ENCODE assay signal across 21 mouse cellular contexts in the genomic region with DNA sequence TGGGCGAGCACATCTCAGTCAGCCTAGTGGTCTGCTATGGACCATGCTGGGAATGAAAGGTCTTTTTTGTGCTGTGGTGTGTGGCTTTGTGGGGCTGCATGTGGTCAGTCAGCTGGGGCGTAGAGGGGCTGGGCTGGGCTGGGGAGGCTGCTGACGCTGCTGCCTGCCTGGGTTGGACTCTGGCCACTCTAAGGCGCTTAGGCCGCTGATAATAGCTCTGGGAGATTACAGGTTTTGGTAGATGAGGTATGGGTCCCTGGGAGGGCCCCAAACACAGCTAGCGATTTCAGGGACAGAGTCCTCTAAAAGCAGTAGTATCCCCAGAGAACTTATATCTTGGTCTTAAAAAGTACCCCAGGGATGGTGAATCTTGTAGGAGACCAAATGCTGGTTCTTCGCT. TPM values are rescaled to one million over a fixed set of nuclear protein-coding genes. Genes with fewer than 3 reads are reported as not detected.
DNase-seq lines count a peak whose midpoint lies in the region; ATAC-seq and TF ChIP-seq lines count a peak whose summit lies in the region.
"Had no signal": no experiment of that assay in that cellular context is flagged by ENCODE, and none has a peak within 500 bp of the region (broad histone marks: within the 10 kb centered on the region; RNA-seq: fewer than 3 reads in every experiment).

No protein-coding gene starts in this region.

- no peak overlapping the region for H3K4me3 ChIP-seq in forebrain, embryonic 13.5 days
- H3K4me3 ChIP-seq in forebrain, embryonic 12.5 days (replicated peaks), result no peak overlapping the region
- H3K4me3 ChIP-seq in midbrain, postnatal 0 days (ENCODE audit: low read depth, low read length), result no peak overlapping the region
- no peak overlapping the region for H3K4me3 ChIP-seq in midbrain, embryonic 10.5 days
- H3K4me3 ChIP-seq in intestine, embryonic 16.5 days (ENCODE audit: low read length), result no peak overlapping the region
- H3K4me3 ChIP-seq: embryonic facial prominence, embryonic 13.5 days; forebrain, embryonic 15.5 days; heart, embryonic 10.5 days; hindbrain, embryonic 15.5 days had no signal

- ATAC-seq in forebrain, embryonic 13.5 days, result no peak
- ATAC-seq in forebrain, embryonic 12.5 days (ENCODE audit: low FRiP score), result no peak
- no peak for ATAC-seq in midbrain, postnatal 0 days (ENCODE audit: low FRiP score)
- ATAC-seq in intestine, embryonic 16.5 days, result peak; percentile 46
- ATAC-seq: forebrain, embryonic 15.5 days had no signal

- 80% methylated on average over 7 of the region's 7 CpGs for WGBS in forebrain, embryonic 13.5 days
- WGBS in forebrain, embryonic 12.5 days, result 78% methylated on average over 7 of the region's 7 CpGs
- 79% methylated on average over 7 of the region's 7 CpGs for WGBS in midbrain, postnatal 0 days
- WGBS in midbrain, embryonic 10.5 days, result 81% methylated on average over 7 of the region's 7 CpGs
- 56% methylated on average over 7 of the region's 7 CpGs for WGBS in intestine, embryonic 16.5 days

- H3K9ac ChIP-seq in forebrain, embryonic 13.5 days, result peak overlapping the region; percentile 22; the same call in 1 of the 2 replicates
- H3K9ac ChIP-seq in forebrain, embryonic 12.5 days, result no peak overlapping the region
- 0 out of 2 replicates have a peak overlapping the region, but pooled peaks have one; percentile 19 for H3K9ac ChIP-seq in midbrain, postnatal 0 days (replicated peaks; ENCODE audit: low read length, poor library complexity, severe bottlenecking)
- 0 out of 2 replicates have a peak overlapping the region, but pooled peaks have one; percentile 16 for H3K9ac ChIP-seq in intestine, embryonic 16.5 days (ENCODE audit: low read depth, low read length)
- H3K9ac ChIP-seq: forebrain, embryonic 15.5 days; hindbrain, embryonic 15.5 days had no signal

- H3K4me2 ChIP-seq in forebrain, embryonic 13.5 days, result no peak overlapping the region
- H3K4me2 ChIP-seq in forebrain, embryonic 12.5 days, result no peak overlapping the region
- H3K4me2 ChIP-seq in midbrain, postnatal 0 days (ENCODE audit: low read depth, low read length, poor library complexity, severe bottlenecking), result no peak overlapping the region
- peak overlapping the region; percentile 26 for H3K4me2 ChIP-seq in intestine, embryonic 16.5 days (ENCODE audit: low read depth, low read length)
- H3K4me2 ChIP-seq: embryonic facial prominence, embryonic 13.5 days; forebrain, embryonic 15.5 days; hindbrain, embryonic 15.5 days had no signal

- TF ChIP-seq CTCF in midbrain, postnatal 0 days (IDR thresholded peaks at IDR 0.05), result no peak

- no peaks in the 10 kb centered on the region for H3K27me3 ChIP-seq in forebrain, embryonic 13.5 days
- no peaks in the 10 kb centered on the region for H3K27me3 ChIP-seq in forebrain, embryonic 12.5 days
- H3K27me3 ChIP-seq in midbrain, postnatal 0 days (ENCODE audit: insufficient read depth, low read length), result no peaks in the 10 kb centered on the region
- no peaks in the 10 kb centered on the region; the same call in 1 of the 2 replicates for H3K27me3 ChIP-seq in midbrain, embryonic 10.5 days (ENCODE audit: low read depth, poor library complexity, severe bottlenecking)
- H3K27me3 ChIP-seq in intestine, embryonic 16.5 days (replicated peaks; ENCODE audit: control insufficient read depth, insufficient read depth, low read length), result no peaks in the 10 kb centered on the region
- H3K27me3 ChIP-seq: embryonic facial prominence, embryonic 13.5 days; forebrain, embryonic 15.5 days; hindbrain, embryonic 15.5 days had no signal

- no peak for DNase-seq in midbrain, postnatal 0 days (ENCODE audit: low spot score)
- DNase-seq in midbrain, embryonic 10.5 days (ENCODE audit: low spot score), result no peak
- DNase-seq in frontal cortex, postnatal 25 days (ENCODE audit: low spot score in 2 of 2), result no peak
- DNase-seq in adrenal gland, postnatal 4 days (ENCODE audit: low spot score in 2 of 2), result no peak
- DNase-seq: adrenal gland, postnatal 10 days; cerebellum, adult 11-12 months; cerebellum, adult 9-10 months; cerebellum, postnatal 25 days; gastrocnemius, postnatal 10 days; heart, adult 18-20 months; heart, postnatal 10 days had no signal

- no peaks in the 10 kb centered on the region for H3K9me3 ChIP-seq in forebrain, embryonic 13.5 days (replicated peaks)
- no peaks in the 10 kb centered on the region for H3K9me3 ChIP-seq in forebrain, embryonic 12.5 days
- H3K9me3 ChIP-seq in midbrain, postnatal 0 days (ENCODE audit: low read length), result no peaks in the 10 kb centered on the region
- H3K9me3 ChIP-seq in midbrain, embryonic 10.5 days (replicated peaks), result no peaks in the 10 kb centered on the region
- no peaks in the 10 kb centered on the region for H3K9me3 ChIP-seq in intestine, embryonic 16.5 days (ENCODE audit: control insufficient read depth, low read length)
- H3K9me3 ChIP-seq: embryonic facial prominence, embryonic 13.5 days; forebrain, embryonic 15.5 days; heart, embryonic 10.5 days; hindbrain, embryonic 15.5 days had no signal

- H3K27ac ChIP-seq in forebrain, embryonic 13.5 days, result no peak overlapping the region
- no peak overlapping the region for H3K27ac ChIP-seq in forebrain, embryonic 12.5 days
- no peak overlapping the region for H3K27ac ChIP-seq in midbrain, postnatal 0 days (ENCODE audit: low read depth, low read length)
- H3K27ac ChIP-seq in midbrain, embryonic 10.5 days (replicated peaks), result no peak overlapping the region
- peak overlapping the region; percentile 66 for H3K27ac ChIP-seq in intestine, embryonic 16.5 days (ENCODE audit: low read length)
- H3K27ac ChIP-seq: embryonic facial prominence, embryonic 13.5 days; forebrain, embryonic 15.5 days; heart, embryonic 10.5 days; hindbrain, embryonic 15.5 days had no signal

- H3K4me1 ChIP-seq in forebrain, embryonic 13.5 days, result peaks cover 58% of the 10 kb centered on the region
- peaks cover 57% of the 10 kb centered on the region for H3K4me1 ChIP-seq in forebrain, embryonic 12.5 days
- H3K4me1 ChIP-seq in midbrain, postnatal 0 days (ENCODE audit: insufficient read depth, low read length), result peaks cover 37% of the 10 kb centered on the region
- peaks cover 65% of the 10 kb centered on the region for H3K4me1 ChIP-seq in midbrain, embryonic 10.5 days
- H3K4me1 ChIP-seq in intestine, embryonic 16.5 days (ENCODE audit: control insufficient read depth, insufficient read depth, low read length), result peaks cover 43% of the 10 kb centered on the region

- peaks cover 74% of the 10 kb centered on the region for H3K36me3 ChIP-seq in forebrain, embryonic 13.5 days (ENCODE audit: poor library complexity, severe bottlenecking)
- H3K36me3 ChIP-seq in forebrain, embryonic 12.5 days (replicated peaks), result peaks cover 56% of the 10 kb centered on the region
- H3K36me3 ChIP-seq in midbrain, postnatal 0 days (ENCODE audit: insufficient read depth, low read length), result peaks cover 14% of the 10 kb centered on the region; the same call in 1 of the 2 replicates
- peaks cover 85% of the 10 kb centered on the region for H3K36me3 ChIP-seq in midbrain, embryonic 10.5 days
- H3K36me3 ChIP-seq in intestine, embryonic 16.5 days (ENCODE audit: control insufficient read depth, insufficient read depth, low read length), result peaks cover 8% of the 10 kb centered on the region; the same call in 1 of the 2 replicates

RNA-seq across cellular contexts. Expression of a gene that starts 7.2 kb away (rescaled TPM):
- 78.7 and 90.7 TPM in 2 replicates for polyA plus RNA-seq in forebrain, embryonic 13.5 days (2015; fragmentation: Nextera tagmentation; extraction: Ambion mirVana)
- 102 TPM in 2 replicates for polyA plus RNA-seq in forebrain, embryonic 12.5 days (2016; fragmentation: Nextera tagmentation; extraction: Ambion mirVana)
- 40.6 and 53.9 TPM in 2 replicates for total RNA-seq in midbrain, postnatal 0 days (2014; rRNA removed)
- 25.0 and 29.0 TPM in 2 replicates for polyA plus RNA-seq in midbrain, postnatal 0 days (2015; fragmentation: Nextera tagmentation; extraction: Ambion mirVana)
- polyA plus RNA-seq in midbrain, embryonic 10.5 days (2016; fragmentation: Nextera tagmentation; extraction: Ambion mirVana), result 76.2 and 95.8 TPM in 2 replicates
- polyA plus RNA-seq in intestine, embryonic 16.5 days (2015; fragmentation: Nextera tagmentation; extraction: Ambion mirVana), result 109 and 110 TPM in 2 replicates
- total RNA-seq in adrenal gland, postnatal 4 days (2021), result 10 to 100 TPM in 1 of 2 experiments, 1 to 10 TPM in 1; 6.0 to 10.6 TPM

RNA-seq across cellular contexts. Expression of a gene that starts 11.0 kb away (rescaled TPM):
- 52.9 and 55.8 TPM in 2 replicates for polyA plus RNA-seq in forebrain, embryonic 13.5 days (2015; fragmentation: Nextera tagmentation; extraction: Ambion mirVana)
- 40.0 and 45.7 TPM in 2 replicates for polyA plus RNA-seq in forebrain, embryonic 12.5 days (2016; fragmentation: Nextera tagmentation; extraction: Ambion mirVana)
- 36.3 and 41.6 TPM in 2 replicates for total RNA-seq in midbrain, postnatal 0 days (2014; rRNA removed)
- 36.7 and 41.8 TPM in 2 replicates for polyA plus RNA-seq in midbrain, postnatal 0 days (2015; fragmentation: Nextera tagmentation; extraction: Ambion mirVana)
- polyA plus RNA-seq in midbrain, embryonic 10.5 days (2016; fragmentation: Nextera tagmentation; extraction: Ambion mirVana), result 70.8 and 79.2 TPM in 2 replicates
- 469 and 470 TPM in 2 replicates for polyA plus RNA-seq in intestine, embryonic 16.5 days (2015; fragmentation: Nextera tagmentation; extraction: Ambion mirVana)
- 100 to 1,000 TPM; 143 to 153 TPM for total RNA-seq in adrenal gland, postnatal 4 days (2021)

RNA-seq across cellular contexts. Expression of a gene that starts 13.7 kb away (rescaled TPM):
- 0.21 and 0.23 TPM in 2 replicates for polyA plus RNA-seq in forebrain, embryonic 13.5 days (2015; fragmentation: Nextera tagmentation; extraction: Ambion mirVana)
- 0.15 TPM in 1 of 2 replicates, not detected in the other for polyA plus RNA-seq in forebrain, embryonic 12.5 days (2016; fragmentation: Nextera tagmentation; extraction: Ambion mirVana)
- total RNA-seq in midbrain, postnatal 0 days (2014; rRNA removed), result 0.19 and 0.38 TPM in 2 replicates
- 0.20 and 0.29 TPM in 2 replicates for polyA plus RNA-seq in midbrain, postnatal 0 days (2015; fragmentation: Nextera tagmentation; extraction: Ambion mirVana)
- polyA plus RNA-seq in midbrain, embryonic 10.5 days (2016; fragmentation: Nextera tagmentation; extraction: Ambion mirVana), result 0.09 and 0.16 TPM in 2 replicates
- polyA plus RNA-seq in intestine, embryonic 16.5 days (2015; fragmentation: Nextera tagmentation; extraction: Ambion mirVana), result 1.6 and 2.3 TPM in 2 replicates
- total RNA-seq in adrenal gland, postnatal 4 days (2021), result 1 to 10 TPM; 1.1 to 1.2 TPM
- total RNA-seq: hematopoietic stem cell, adult 5-6 weeks; MEL had no signal
- polyA plus RNA-seq: embryonic facial prominence, embryonic 13.5 days; forebrain, embryonic 15.5 days had no signal

RNA-seq across cellular contexts. Expression of a gene that starts 31.8 kb away (rescaled TPM):
- polyA plus RNA-seq in forebrain, embryonic 13.5 days (2015; fragmentation: Nextera tagmentation; extraction: Ambion mirVana), result 1.4 and 2.2 TPM in 2 replicates
- 1.2 and 2.6 TPM in 2 replicates for polyA plus RNA-seq in forebrain, embryonic 12.5 days (2016; fragmentation: Nextera tagmentation; extraction: Ambion mirVana)
- 3.1 and 6.3 TPM in 2 replicates for total RNA-seq in midbrain, postnatal 0 days (2014; rRNA removed)
- 3.9 and 5.4 TPM in 2 replicates for polyA plus RNA-seq in midbrain, postnatal 0 days (2015; fragmentation: Nextera tagmentation; extraction: Ambion mirVana)
- 1.0 and 1.7 TPM in 2 replicates for polyA plus RNA-seq in midbrain, embryonic 10.5 days (2016; fragmentation: Nextera tagmentation; extraction: Ambion mirVana)
- polyA plus RNA-seq in intestine, embryonic 16.5 days (2015; fragmentation: Nextera tagmentation; extraction: Ambion mirVana), result 1.1 and 1.3 TPM in 2 replicates
- total RNA-seq in adrenal gland, postnatal 4 days (2021), result 1 to 10 TPM; 2.0 to 2.1 TPM
- total RNA-seq: MEL had no signal
- polyA plus RNA-seq: C2C12 had no signal
